Mouse (Mus musculus) forebrain, postnatal 0 days (tissue): ENCODE measurements around the gene Tdp1. TPM values are rescaled to one million over a fixed set of nuclear protein-coding genes. Genes with fewer than 3 reads are reported as not detected.
A peak's percentile ranks its signal among the peaks of the same experiment; 100 is the strongest.

ENCODE experiments used
- ATAC-seq: fragments of 200-750 bp; cut with Nextera tagmentation; 2 replicates; pipeline ENCODE4 v1.8.0; 2017; ENCODE audit warnings: mild to moderate bottlenecking, moderate library complexity
- DNase-seq: peaks from one replicate; pipeline ENCODE4 v3.0.0-alpha.2; 2015
- H3K27ac ChIP-seq: fragments of 300-500 bp; sonication (generic); 2 replicates; pipeline ENCODE4 v1.5.1; 2014; ENCODE audit warnings: low read depth, mild to moderate bottlenecking, antibody characterized with exemption, low read length, moderate library complexity, mixed read lengths
- H3K27me3 ChIP-seq: fragments of 300-500 bp; sonication (generic); 2 replicates; pipeline ENCODE4 v1.6.1; 2014; ENCODE audit warnings: mild to moderate bottlenecking, low read length, mixed read lengths; ENCODE audit not compliant: insufficient read depth
- H3K36me3 ChIP-seq: fragments of 300-500 bp; sonication (generic); 2 replicates; pipeline ENCODE4 v1.6.1; 2014; ENCODE audit warnings: mild to moderate bottlenecking, moderate library complexity; ENCODE audit not compliant: insufficient read depth
- H3K4me1 ChIP-seq: fragments of 300-500 bp; sonication (generic); 2 replicates; pipeline ENCODE4 v1.6.1; 2014; ENCODE audit warnings: antibody characterized with exemption; ENCODE audit not compliant: insufficient read depth
- H3K4me2 ChIP-seq: fragments of 300-500 bp; sonication (generic); 2 replicates; pipeline ENCODE4 v1.6.1; 2014; ENCODE audit warnings: low read depth, mild to moderate bottlenecking, moderate library complexity
- H3K4me3 ChIP-seq: fragments of 300-500 bp; sonication (generic); 2 replicates; pipeline ENCODE4 v1.5.1; 2014; ENCODE audit warnings: low read depth, low read length, mixed read lengths
- H3K9ac ChIP-seq: fragments of 300-500 bp; sonication (generic); 2 replicates; pipeline ENCODE4 v1.6.1; 2014; ENCODE audit warnings: mild to moderate bottlenecking
- H3K9me3 ChIP-seq: fragments of 300-500 bp; sonication (generic); 2 replicates; pipeline ENCODE4 v1.6.1; 2016; ENCODE audit warnings: low read length
- CTCF ChIP-seq: sonication (generic); IDR thresholded peaks from 2 replicates; pipeline ENCODE4 v1.5.1; 2016; ENCODE audit warnings: antibody characterized with exemption, control low read depth, low read depth
- WGBS: fragments of 180-500 bp; shearing (Covaris S2); extraction: QIAGEN DNeasy Blood & Tissue Kit; methylation state at CpG from one replicate; pipeline ENCODE4 v1.1.7; 2014; 5-methylcytosine and 5-hydroxymethylcytosine counted together
- microRNA-seq, 2 experiments: library from miRNA; unstranded; fragments of <30 nt; microRNA quantifications; one replicate each; pipeline ENCODE4; 2016
- polyA plus RNA-seq: library from polyadenylated mRNA; unstranded; fragments of >200 nt; fragmentation: Nextera tagmentation; extraction: Ambion mirVana; gene quantifications from 2 replicates; pipeline ENCODE4 v1.2.1, GENCODE M21; 2015
- total RNA-seq: library from RNA; depleted of rRNA; stranded (reverse); fragments of >200 nt; gene quantifications from 2 replicates; pipeline ENCODE4 v1.2.3, GENCODE M21; 2014; rRNA removed

Gene Tdp1
- total and polyA plus RNA-seq, 2 experiments from 2014 or later: 12.9 to 41.9 TPM

DNA sequence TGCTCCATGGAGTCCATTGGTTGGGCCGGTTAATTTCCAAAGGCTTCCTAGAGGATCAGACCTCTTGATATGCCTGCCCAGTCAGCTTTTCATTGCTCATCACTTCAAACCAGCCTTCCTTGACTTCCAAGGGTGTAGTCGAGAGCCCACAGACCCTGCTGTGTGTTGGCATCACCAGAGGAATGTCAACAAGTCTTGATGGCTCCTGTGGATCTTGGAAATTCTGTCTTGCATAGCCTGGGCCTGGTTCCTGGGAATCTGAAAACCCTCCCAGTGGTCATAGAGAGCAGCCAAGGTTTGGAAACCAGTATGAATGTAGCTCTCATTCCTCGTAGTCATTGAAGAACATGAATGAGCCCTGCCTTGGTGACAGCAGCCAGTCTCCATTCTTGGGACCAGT lies 116.9 kb downstream of the Tdp1 start:
- no peak overlapping the region for H3K27ac ChIP-seq
- WGBS: 91% methylated on average over 3 of the region's 3 CpGs
- no peaks in the 10 kb centered on the region for H3K36me3 ChIP-seq
- TF ChIP-seq CTCF: no peak
- H3K4me2 ChIP-seq: no peak overlapping the region
- no peaks in the 10 kb centered on the region for H3K27me3 ChIP-seq
- H3K4me1 ChIP-seq: no peaks in the 10 kb centered on the region
- no peaks in the 10 kb centered on the region for H3K9me3 ChIP-seq
- no peak overlapping the region for H3K4me3 ChIP-seq
- no peak for DNase-seq
- no peak for ATAC-seq
- H3K9ac ChIP-seq: no peak overlapping the region

- Histone ChIP-seq H3K4me3 (no peak overlapping the region), H3K9me3 (no peaks in the 10 kb centered on the region), H3K4me2 (no peak overlapping the region), H3K27ac (no peak overlapping the region), H3K27me3 (no peaks in the 10 kb centered on the region), H3K4me1 (no peaks in the 10 kb centered on the region), H3K9ac (no peak overlapping the region), H3K36me3 (no peaks in the 10 kb centered on the region)
- no peak for TF ChIP-seq CTCF
- WGBS: 84% methylated on average over 3 of the region's 3 CpGs
- ATAC-seq (no peak), DNase-seq (no peak)
Measured at GRCm38 (mm10) chr12:100001910-100002309, 117.6 kb downstream of the Tdp1 start.

- TF ChIP-seq CTCF: no peak
- Histone ChIP-seq H3K27me3 (no peaks in the 10 kb centered on the region), H3K27ac (no peak overlapping the region), H3K36me3 (no peaks in the 10 kb centered on the region), H3K9me3 (no peaks in the 10 kb centered on the region), H3K4me3 (no peak overlapping the region), H3K4me1 (no peaks in the 10 kb centered on the region), H3K9ac (no peak overlapping the region), H3K4me2 (no peak overlapping the region)
- ATAC-seq (peak; percentile 91), DNase-seq (peak; percentile 76)
- WGBS: 13% methylated on average over 8 of the region's 8 CpGs
Measured at GRCm38 (mm10) chr12:100002914-100003587, 118.7 kb downstream of the Tdp1 start.

Small RNAs within 50 kb of the gene (microRNA-seq; reads per million reads assigned to microRNA genes)
- gene Gm23291: 0 reads per million in 2 experiments

Other genes starting within 250 kb of the Tdp1 start
- 3.3 and 3.4 TPM in 2 replicates for gene Efcab11, start 78 bp upstream of the Tdp1 start, total RNA-seq
- gene Efcab11, start 78 bp upstream of the Tdp1 start, polyA plus RNA-seq: 3.3 and 3.7 TPM in 2 replicates
- 3.2 and 4.3 TPM in 2 replicates for gene Kcnk13, start 80.0 kb downstream of the Tdp1 start, total RNA-seq
- 1.4 and 2.5 TPM in 2 replicates for gene Kcnk13, start 80.0 kb downstream of the Tdp1 start, polyA plus RNA-seq
- gene Psmc1, start 225.6 kb downstream of the Tdp1 start, total RNA-seq: 152 and 176 TPM in 2 replicates
- 281 and 298 TPM in 2 replicates for gene Psmc1, start 225.6 kb downstream of the Tdp1 start, polyA plus RNA-seq